Mouse (Mus musculus) liver, embryonic 12.5 days (tissue): ENCODE results near the gene Tmem140. TPM values are rescaled to one million over a fixed set of nuclear protein-coding genes. Genes with fewer than 3 reads are reported as not detected.

Source experiments
- ATAC-seq: fragments of 200-750 bp; cut with Nextera tagmentation; 2 replicates; pipeline ENCODE4 v1.8.0; 2017; ENCODE audit warnings: moderate number of reproducible peaks, mild to moderate bottlenecking, moderate library complexity
- H3K27ac ChIP-seq: fragments of 300-500 bp; sonication (generic); 2 replicates; pipeline ENCODE4 v1.5.1; 2016; ENCODE audit warnings: mild to moderate bottlenecking
- H3K27me3 ChIP-seq: fragments of 300-500 bp; sonication (generic); replicated peaks from 2 replicates; pipeline ENCODE4 v1.6.1; 2016; ENCODE audit warnings: mild to moderate bottlenecking, moderate library complexity
- H3K36me3 ChIP-seq: fragments of 300-500 bp; sonication (generic); 2 replicates; pipeline ENCODE4 v1.6.1; 2016; ENCODE audit warnings: mild to moderate bottlenecking, moderate library complexity
- H3K4me1 ChIP-seq: fragments of 300-500 bp; sonication (generic); 2 replicates; pipeline ENCODE4 v1.6.1; 2016
- H3K4me2 ChIP-seq: fragments of 300-500 bp; sonication (generic); 2 replicates; pipeline ENCODE4 v1.6.1; 2016; ENCODE audit warnings: mild to moderate bottlenecking, moderate library complexity
- H3K4me3 ChIP-seq: fragments of 300-500 bp; sonication (generic); 2 replicates; pipeline ENCODE4 v1.5.1; 2016; ENCODE audit warnings: mild to moderate bottlenecking, moderate library complexity
- H3K9ac ChIP-seq: fragments of 300-500 bp; sonication (generic); 2 replicates; pipeline ENCODE4 v1.6.1; 2016; ENCODE audit warnings: mild to moderate bottlenecking, moderate library complexity
- H3K9me3 ChIP-seq: fragments of 300-500 bp; sonication (generic); replicated peaks from 2 replicates; pipeline ENCODE4 v1.6.1; 2016; ENCODE audit warnings: mild to moderate bottlenecking, moderate library complexity
- WGBS: fragments of 180-500 bp; shearing (Covaris S2); methylation state at CpG from one replicate; pipeline ENCODE4 v1.1.7; 2016; ENCODE audit not compliant: insufficient replicate concordance; 5-methylcytosine and 5-hydroxymethylcytosine counted together
- polyA plus RNA-seq: library from polyadenylated mRNA; unstranded; fragments of >200 nt; fragmentation: Nextera tagmentation; extraction: Ambion mirVana; gene quantifications from 2 replicates; pipeline ENCODE4 v1.2.1, GENCODE M21; 2016

The Tmem140 gene
- polyA plus RNA-seq, 1 experiment from 2014 or later, result 3.7 TPM

GRCm38 (mm10) chr6:34868507-34869217 lies 5.7 kb downstream of the Tmem140 start:
- H3K4me2 ChIP-seq, result peak overlapping the region; percentile 64
- H3K9ac ChIP-seq, result peak overlapping the region; percentile 62
- H3K4me1 ChIP-seq, result peaks cover 90% of the 10 kb centered on the region
- H3K27me3 ChIP-seq, result no peaks in the 10 kb centered on the region
- ATAC-seq, result peak; percentile 46
- H3K9me3 ChIP-seq, result no peaks in the 10 kb centered on the region
- peak overlapping the region; percentile 12; the same call in 1 of the 2 replicates for H3K4me3 ChIP-seq
- H3K36me3 ChIP-seq, result peaks cover 14% of the 10 kb centered on the region
- 40% methylated on average over 20 of the region's 20 CpGs for WGBS
- H3K27ac ChIP-seq, result peak overlapping the region; percentile 92

- Histone ChIP-seq H3K36me3 (peaks cover 21% of the 10 kb centered on the region), H3K4me2 (peak overlapping the region; percentile 64), H3K4me1 (peaks cover 91% of the 10 kb centered on the region), H3K27ac (peak overlapping the region; percentile 92), H3K4me3 (peak overlapping the region; percentile 36), H3K9me3 (no peaks in the 10 kb centered on the region), H3K27me3 (no peaks in the 10 kb centered on the region), H3K9ac (peak overlapping the region; percentile 62)
- peak; percentile 62 for ATAC-seq
- WGBS, result 16% methylated on average over 13 of the region's 13 CpGs
These were observed 6.4 kb downstream of the Tmem140 start for GRCm38 (mm10) chr6:34869225-34869915.

DNA sequence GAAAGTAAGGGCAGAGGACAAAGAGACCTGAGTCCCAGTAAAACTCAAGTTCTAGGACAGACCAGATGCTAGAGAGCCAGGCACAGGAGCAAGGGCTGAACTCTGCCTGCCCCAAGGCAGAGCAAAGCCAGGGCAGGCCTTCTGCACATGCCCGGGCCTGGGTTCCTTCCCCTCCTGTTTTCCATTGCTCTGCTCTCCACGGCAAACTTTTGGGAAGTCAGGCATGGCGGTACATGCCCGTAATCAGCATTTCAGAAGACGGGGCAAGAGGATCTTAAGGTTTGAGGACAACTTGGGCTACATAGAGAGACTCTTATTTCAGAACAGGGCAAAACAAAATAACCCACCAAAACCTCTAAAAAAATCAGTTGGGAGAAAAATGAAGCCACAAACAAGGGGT lies 7.2 kb downstream of the Tmem140 start:
- Histone ChIP-seq H3K9me3 (no peaks in the 10 kb centered on the region), H3K4me1 (peaks cover 95% of the 10 kb centered on the region), H3K27ac (peak overlapping the region; percentile 92), H3K27me3 (no peaks in the 10 kb centered on the region), H3K4me3 (no peak overlapping the region; the same call in 1 of the 2 replicates), H3K36me3 (peaks cover 21% of the 10 kb centered on the region), H3K4me2 (peak overlapping the region; percentile 64), H3K9ac (peak overlapping the region; percentile 62)
- 41% methylated on average over 5 of the region's 5 CpGs for WGBS
- ATAC-seq, result no peak

- Histone ChIP-seq H3K27me3 (no peaks in the 10 kb centered on the region), H3K27ac (peak overlapping the region; percentile 92), H3K4me2 (no peak overlapping the region), H3K4me1 (peaks cover 95% of the 10 kb centered on the region), H3K36me3 (peaks cover 21% of the 10 kb centered on the region), H3K9me3 (no peaks in the 10 kb centered on the region), H3K4me3 (no peak overlapping the region), H3K9ac (no peak overlapping the region)
- ATAC-seq, result no peak
- WGBS, result 71% methylated on average over 5 of the region's 5 CpGs
These were observed 7.8 kb downstream of the Tmem140 start for GRCm38 (mm10) chr6:34870724-34871123.

DNA sequence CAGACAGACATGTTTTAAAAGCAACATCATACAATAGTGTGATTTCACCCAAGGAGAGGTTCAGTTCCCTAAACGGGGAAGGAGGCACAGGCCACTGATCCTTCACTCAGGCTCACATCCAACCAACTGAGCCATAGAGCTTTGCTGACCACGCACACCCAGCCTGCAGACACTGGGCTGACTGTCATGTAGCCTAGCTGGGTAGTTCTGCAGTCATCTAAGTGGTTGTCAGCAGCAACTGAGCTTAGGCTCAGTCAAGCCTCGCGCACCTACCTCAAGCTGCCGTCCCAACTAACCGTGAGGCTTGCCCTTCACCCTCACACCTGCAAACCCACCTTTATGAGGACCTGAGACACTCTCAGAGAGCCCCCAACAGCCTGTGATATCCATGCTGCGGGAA lies 9.0 kb downstream of the Tmem140 start:
- no peak overlapping the region for H3K9ac ChIP-seq
- 76% methylated on average over 7 of the region's 7 CpGs for WGBS
- H3K4me2 ChIP-seq, result no peak overlapping the region
- no peak overlapping the region for H3K4me3 ChIP-seq
- no peaks in the 10 kb centered on the region for H3K27me3 ChIP-seq
- no peak for ATAC-seq
- peaks cover 95% of the 10 kb centered on the region for H3K4me1 ChIP-seq
- peak overlapping the region; percentile 95 for H3K27ac ChIP-seq
- H3K36me3 ChIP-seq, result peaks cover 21% of the 10 kb centered on the region
- H3K9me3 ChIP-seq, result no peaks in the 10 kb centered on the region

DNA sequence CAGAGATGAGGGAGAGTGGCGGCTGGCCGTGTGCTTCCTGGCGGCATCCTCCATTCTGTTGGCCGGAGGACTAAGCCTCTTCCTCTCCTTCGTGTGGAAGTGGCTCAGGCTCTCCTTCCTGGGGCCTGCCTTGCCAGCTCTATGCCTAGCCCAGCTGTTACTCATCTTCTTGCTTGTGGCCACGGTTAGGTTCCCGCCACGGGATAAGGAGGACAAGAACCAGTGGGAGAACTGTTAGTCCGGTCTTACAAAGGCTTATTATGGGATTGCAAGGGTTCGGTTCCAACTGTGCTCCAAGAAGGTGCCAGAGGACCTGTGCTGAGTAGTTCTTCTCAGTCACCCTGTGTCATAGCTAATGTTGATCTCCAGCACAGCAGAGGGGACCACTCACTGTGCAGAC lies 9.9 kb downstream of the Tmem140 start:
- Histone ChIP-seq H3K4me2 (no peak overlapping the region), H3K27ac (peak overlapping the region; percentile 95), H3K9ac (no peak overlapping the region), H3K36me3 (peaks cover 21% of the 10 kb centered on the region), H3K4me1 (peaks cover 91% of the 10 kb centered on the region), H3K4me3 (no peak overlapping the region), H3K27me3 (no peaks in the 10 kb centered on the region), H3K9me3 (no peaks in the 10 kb centered on the region)
- whole genome bisulfite sequencing, result 77% methylated on average over 10 of the region's 10 CpGs
- ATAC-seq, result no peak

- peak overlapping the region; percentile 93 for H3K9ac ChIP-seq
- peak overlapping the region; percentile 95 for H3K27ac ChIP-seq
- WGBS, result 13% methylated on average over 21 of the region's 21 CpGs
- ATAC-seq, result peak; percentile 58
- H3K4me3 ChIP-seq, result peak overlapping the region; percentile 84
- peaks cover 91% of the 10 kb centered on the region for H3K4me1 ChIP-seq
- no peaks in the 10 kb centered on the region for H3K27me3 ChIP-seq
- H3K9me3 ChIP-seq, result no peaks in the 10 kb centered on the region
- H3K36me3 ChIP-seq, result peaks cover 26% of the 10 kb centered on the region
- peak overlapping the region; percentile 88 for H3K4me2 ChIP-seq
These were observed 11.4 kb downstream of the Tmem140 start for GRCm38 (mm10) chr6:34874101-34874921.

- H3K9me3 ChIP-seq, result no peaks in the 10 kb centered on the region
- peaks cover 81% of the 10 kb centered on the region for H3K4me1 ChIP-seq
- H3K27me3 ChIP-seq, result no peaks in the 10 kb centered on the region
- peak; percentile 1; the same call in 1 of the 2 replicates for ATAC-seq
- peak overlapping the region; percentile 88 for H3K4me2 ChIP-seq
- H3K36me3 ChIP-seq, result peaks cover 36% of the 10 kb centered on the region
- peak overlapping the region; percentile 93 for H3K9ac ChIP-seq
- 27% methylated on average over 15 of the region's 15 CpGs for WGBS
- peak overlapping the region; percentile 95 for H3K27ac ChIP-seq
- peak overlapping the region; percentile 84 for H3K4me3 ChIP-seq
These were observed 12.4 kb downstream of the Tmem140 start for GRCm38 (mm10) chr6:34875268-34875761.

GRCm38 (mm10) chr6:34875966-34876834 lies 13.3 kb downstream of the Tmem140 start:
- Histone ChIP-seq H3K36me3 (peaks cover 45% of the 10 kb centered on the region), H3K4me1 (peaks cover 72% of the 10 kb centered on the region), H3K4me3 (peak overlapping the region; percentile 84), H3K4me2 (peak overlapping the region; percentile 88), H3K9ac (peak overlapping the region; percentile 93), H3K27ac (peak overlapping the region; percentile 95), H3K27me3 (no peaks in the 10 kb centered on the region), H3K9me3 (no peaks in the 10 kb centered on the region)
- ATAC-seq, result peak; percentile 60
- WGBS, result 13% methylated on average over 12 of the region's 12 CpGs

DNA sequence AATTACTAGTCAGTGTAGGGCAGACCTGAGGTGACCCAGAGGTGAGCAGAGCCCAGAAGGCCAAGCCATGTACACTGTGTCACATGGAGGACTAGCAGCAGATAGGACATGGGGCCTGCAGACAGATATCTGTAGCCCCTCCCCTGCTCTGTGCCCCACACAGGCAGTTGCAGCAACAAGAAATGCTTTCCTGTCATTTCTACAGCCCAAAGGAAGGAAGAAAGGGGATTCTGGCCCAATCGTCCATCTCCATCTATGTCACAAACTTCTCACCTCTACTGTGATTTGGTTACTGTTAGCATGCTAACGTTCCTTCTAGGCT lies 13.8 kb downstream of the Tmem140 start:
- H3K36me3 ChIP-seq, result peaks cover 51% of the 10 kb centered on the region
- ATAC-seq, result peak; percentile 75

More for the DNA sequence above, 13.8 kb downstream of the Tmem140 start:
- 12% methylated on average over 2 of the region's 2 CpGs for WGBS
- peak overlapping the region; percentile 84 for H3K4me3 ChIP-seq
- peaks cover 71% of the 10 kb centered on the region for H3K4me1 ChIP-seq
- no peaks in the 10 kb centered on the region for H3K27me3 ChIP-seq
- H3K9me3 ChIP-seq, result no peaks in the 10 kb centered on the region
- H3K9ac ChIP-seq, result peak overlapping the region; percentile 93
- H3K27ac ChIP-seq, result peak overlapping the region; percentile 95
- H3K4me2 ChIP-seq, result peak overlapping the region; percentile 88
